Mouse (Mus musculus): Measurements from ENCODE around the gene Rfx8. TPM values are rescaled to one million over a fixed set of nuclear protein-coding genes. Genes with fewer than 3 reads are reported as not detected.
"Not testable (repeated sequence)": the region's sequence is repeated elsewhere in the genome, so short reads cannot be mapped to it uniquely, and the experiment has no call there.

Rfx8 gene
- polyA plus RNA-seq, 1 experiment from 2014 or later: 0.79 TPM

DNA sequence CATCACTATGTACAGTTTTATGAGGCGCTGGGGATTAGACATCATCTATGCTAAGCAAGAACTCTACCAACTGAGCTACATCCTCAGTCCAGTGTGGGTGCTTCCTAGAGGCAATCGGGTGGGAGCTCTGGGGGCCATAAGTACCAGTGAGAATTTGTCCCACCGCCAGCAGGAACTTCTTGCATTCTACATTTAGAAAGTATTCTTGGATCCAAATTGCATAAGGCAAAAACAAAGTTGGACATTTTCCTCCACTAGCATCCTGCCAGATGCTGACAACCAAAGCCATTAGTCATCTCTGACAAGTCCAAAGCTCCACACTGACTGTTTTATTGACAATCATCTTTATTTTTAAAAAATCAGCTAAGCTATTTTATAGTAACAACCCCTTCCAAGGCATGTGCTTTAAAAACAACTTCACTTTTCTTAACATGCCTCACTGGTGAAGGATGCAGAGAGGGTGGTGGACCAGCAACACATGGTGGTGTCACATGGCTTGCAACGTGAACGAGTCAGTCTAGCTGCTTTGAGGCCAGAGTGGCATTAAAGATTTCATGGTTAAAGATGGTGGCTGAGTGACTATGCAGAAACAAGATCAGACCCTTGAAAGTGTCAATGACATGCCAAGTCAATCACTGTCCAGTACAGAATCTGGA, 44.4 kb downstream of the Rfx8 start:
- Histone ChIP-seq H3K27me3 (ENCODE audit: low read depth, poor library complexity, severe bottlenecking) (no peaks in the 10 kb centered on the region), H3K9me3 (replicated peaks) (no peaks in the 10 kb centered on the region), H3K36me3 (no peaks in the 10 kb centered on the region), H3K4me1 (0 out of 2 replicates have a peak, but pooled peaks cover 4% of the 10 kb centered on the region), H3K27ac (no peak overlapping the region), H3K4me3 (no peak overlapping the region)
- DNase-seq (ENCODE audit: low spot score): no peak
- 89% methylated on average over 5 of the region's 5 CpGs for WGBS

DNA sequence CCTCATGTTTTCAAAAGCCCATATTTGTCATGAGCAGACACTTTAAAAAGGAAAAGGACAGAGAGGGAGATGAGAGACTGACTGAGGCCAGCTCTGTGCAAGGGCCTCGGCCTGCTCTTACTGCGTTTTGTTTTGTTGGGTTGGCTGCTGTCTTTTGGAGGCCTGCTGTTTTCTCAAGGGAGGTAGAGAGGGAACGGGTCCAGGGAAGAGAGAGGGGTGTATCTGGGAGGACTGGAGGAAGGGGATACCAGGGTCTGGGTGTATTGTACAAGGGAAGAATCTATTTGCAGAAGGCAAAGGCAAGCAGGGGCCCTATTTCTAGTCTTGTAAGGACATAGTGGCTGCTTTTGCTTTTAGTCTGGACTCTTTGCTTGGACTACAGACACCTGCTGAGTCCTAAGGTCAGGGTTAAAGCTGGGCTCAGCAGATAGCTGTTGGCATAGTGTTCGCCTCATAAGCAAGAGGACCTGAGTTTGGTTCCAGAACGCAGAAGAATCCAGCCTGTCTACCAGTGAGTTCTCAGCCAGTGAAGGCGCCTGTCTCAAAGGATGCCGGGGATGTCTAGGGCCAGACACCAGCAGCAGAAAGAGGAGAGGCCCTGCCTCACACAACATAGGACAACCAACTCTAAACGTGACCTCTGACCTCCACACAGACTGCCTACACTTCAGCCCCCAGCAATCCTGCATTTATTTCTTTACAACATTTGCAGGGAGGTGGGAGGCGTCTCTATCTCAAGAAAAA, 48.3 kb downstream of the Rfx8 start:
- no peaks in the 10 kb centered on the region for H3K4me1 ChIP-seq
- H3K36me3 ChIP-seq: no peaks in the 10 kb centered on the region
- 82% methylated on average over 9 of the region's 9 CpGs for WGBS
- H3K4me3 ChIP-seq: no peak overlapping the region
- H3K27me3 ChIP-seq (ENCODE audit: low read depth, poor library complexity, severe bottlenecking): no peaks in the 10 kb centered on the region
- H3K27ac ChIP-seq: no peak overlapping the region
- no peaks in the 10 kb centered on the region for H3K9me3 ChIP-seq (replicated peaks)
- no peak for DNase-seq (ENCODE audit: low spot score)

DNA sequence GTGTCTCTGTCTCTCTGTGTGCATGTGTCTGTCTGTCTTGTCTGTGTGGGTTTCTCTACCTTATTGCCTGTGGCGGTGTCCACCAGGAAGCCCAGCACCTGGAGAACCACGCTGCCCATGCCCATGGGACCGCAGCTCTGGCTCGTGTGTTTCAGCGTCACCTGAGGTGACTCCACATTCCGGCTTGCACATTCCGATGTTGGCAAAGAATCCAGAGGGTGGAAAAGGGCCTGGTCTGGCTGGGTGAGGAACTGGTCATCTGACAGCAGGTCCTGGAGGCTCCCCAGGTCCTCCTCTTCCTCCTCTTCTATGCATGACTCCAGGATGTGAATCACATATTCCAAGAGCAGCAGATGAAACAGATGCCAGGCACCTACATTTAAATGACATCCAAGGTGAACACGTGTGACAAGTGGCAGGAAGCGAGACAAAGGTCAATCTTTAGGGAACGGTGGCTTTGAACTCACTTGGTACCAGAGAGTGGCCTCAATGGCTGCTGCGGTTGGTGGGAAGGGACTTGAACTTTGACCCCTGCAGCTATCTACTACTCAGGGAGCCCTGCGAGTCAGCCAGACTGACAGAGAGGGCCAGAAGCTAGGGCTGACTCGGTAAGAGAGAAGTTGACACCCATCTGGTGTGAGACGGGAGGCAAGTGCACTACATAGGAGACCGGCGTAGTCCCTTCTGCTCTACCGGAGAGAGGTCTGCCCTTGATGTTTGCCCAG, 50.4 kb downstream of the Rfx8 start:
- Histone ChIP-seq H3K4me3 (no peak overlapping the region), H3K27ac (no peak overlapping the region), H3K4me1 (peaks cover 8% of the 10 kb centered on the region), H3K9me3 (replicated peaks) (no peaks in the 10 kb centered on the region), H3K27me3 (ENCODE audit: low read depth, poor library complexity, severe bottlenecking) (no peaks in the 10 kb centered on the region), H3K36me3 (no peaks in the 10 kb centered on the region)
- DNase-seq (ENCODE audit: low spot score): no peak
- WGBS: 89% methylated on average over 17 of the region's 17 CpGs

DNA sequence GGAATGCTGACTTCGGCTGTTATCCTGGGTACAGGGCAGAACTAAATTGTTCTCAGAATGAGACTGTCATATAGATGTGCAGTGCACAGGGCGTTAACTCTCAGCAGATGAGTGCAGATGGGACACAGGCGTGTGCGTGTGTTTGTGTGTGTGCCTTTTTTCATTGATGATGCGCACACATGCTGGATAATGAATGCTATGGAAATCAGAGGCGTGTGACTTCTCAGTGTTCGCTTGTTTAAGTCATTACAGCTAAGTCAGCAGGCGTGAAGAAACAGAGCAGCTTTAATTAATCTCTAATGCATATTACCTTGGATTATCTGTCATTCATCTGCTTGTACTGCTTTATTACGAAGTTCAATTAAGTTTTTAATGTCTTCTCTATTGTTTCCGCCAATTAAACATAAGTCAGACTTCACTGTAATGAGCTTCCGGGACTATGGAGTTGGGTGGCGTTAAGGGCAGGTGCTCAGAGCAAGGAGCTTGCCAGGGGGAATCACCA, 54.0 kb downstream of the Rfx8 start:
- Histone ChIP-seq H3K27me3 (ENCODE audit: low read depth, poor library complexity, severe bottlenecking) (no peaks in the 10 kb centered on the region), H3K4me1 (peaks cover 8% of the 10 kb centered on the region), H3K27ac (no peak overlapping the region), H3K36me3 (no peaks in the 10 kb centered on the region), H3K4me3 (no peak overlapping the region), H3K9me3 (replicated peaks) (no peaks in the 10 kb centered on the region)
- WGBS: 90% methylated on average over 12 of the region's 12 CpGs
- DNase-seq (ENCODE audit: low spot score): no peak

DNA sequence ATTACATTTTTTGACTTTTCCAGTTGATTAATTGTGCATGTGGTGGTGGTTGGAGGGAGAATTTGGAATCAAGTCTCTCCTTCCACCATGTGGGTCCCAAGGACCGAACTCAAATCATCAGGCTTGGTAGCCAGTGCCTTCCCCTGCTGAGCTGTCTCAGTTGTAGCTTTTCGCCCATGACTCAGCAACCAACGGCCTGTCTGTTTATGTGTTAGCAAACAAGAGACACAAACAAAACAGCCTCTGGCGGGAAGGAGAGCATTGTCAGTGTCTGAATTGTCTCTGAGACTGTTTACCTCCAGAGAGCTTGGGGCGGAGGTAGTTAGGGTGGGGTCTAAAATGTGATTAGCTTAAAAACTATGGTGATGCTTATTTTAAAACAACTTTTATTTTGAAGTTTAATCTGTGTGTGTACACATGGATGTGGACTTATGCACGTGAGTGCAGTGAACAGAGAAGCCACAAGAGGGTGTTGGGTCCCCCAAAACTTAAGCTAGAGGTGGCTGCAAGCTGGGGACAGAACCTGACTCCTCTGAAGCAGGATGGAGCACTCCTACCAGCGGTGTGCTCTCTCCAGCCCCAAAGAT, 56.7 kb downstream of the Rfx8 start:
- DNase-seq (ENCODE audit: low spot score): no peak
- Histone ChIP-seq H3K27me3 (ENCODE audit: low read depth, poor library complexity, severe bottlenecking) (no peaks in the 10 kb centered on the region), H3K4me3 (no peak overlapping the region), H3K4me1 (peaks cover 8% of the 10 kb centered on the region), H3K9me3 (replicated peaks) (no peaks in the 10 kb centered on the region), H3K27ac (no peak overlapping the region), H3K36me3 (no peaks in the 10 kb centered on the region)
- WGBS: 85% methylated on average over 7 of the region's 7 CpGs

DNA sequence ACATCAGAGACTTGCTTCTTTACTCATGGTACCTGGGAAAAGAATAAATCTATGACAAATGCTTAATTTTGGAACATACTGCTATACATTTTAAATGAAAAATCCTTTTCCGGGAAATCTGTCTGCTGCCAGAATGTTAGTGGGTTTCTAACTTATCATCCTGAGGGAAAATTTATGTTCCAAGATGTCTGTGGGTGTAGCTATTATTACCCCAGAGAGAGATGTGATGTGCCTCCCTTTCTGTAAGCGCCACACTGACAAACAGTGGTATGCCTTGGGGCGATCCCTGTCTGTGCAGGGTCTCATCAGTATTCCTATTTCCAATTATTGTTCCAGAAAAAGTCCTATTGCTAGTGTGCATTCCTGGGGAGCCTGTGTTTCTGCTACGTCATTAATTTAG, 57.7 kb downstream of the Rfx8 start:
- no peak for DNase-seq (ENCODE audit: low spot score)
- peaks cover 8% of the 10 kb centered on the region for H3K4me1 ChIP-seq
- no peaks in the 10 kb centered on the region for H3K27me3 ChIP-seq (ENCODE audit: low read depth, poor library complexity, severe bottlenecking)
- no peak overlapping the region for H3K27ac ChIP-seq
- WGBS: 90% methylated on average over 4 of the region's 4 CpGs
- H3K9me3 ChIP-seq (replicated peaks): no peaks in the 10 kb centered on the region
- H3K36me3 ChIP-seq: no peaks in the 10 kb centered on the region
- H3K4me3 ChIP-seq: no peak overlapping the region

DNA sequence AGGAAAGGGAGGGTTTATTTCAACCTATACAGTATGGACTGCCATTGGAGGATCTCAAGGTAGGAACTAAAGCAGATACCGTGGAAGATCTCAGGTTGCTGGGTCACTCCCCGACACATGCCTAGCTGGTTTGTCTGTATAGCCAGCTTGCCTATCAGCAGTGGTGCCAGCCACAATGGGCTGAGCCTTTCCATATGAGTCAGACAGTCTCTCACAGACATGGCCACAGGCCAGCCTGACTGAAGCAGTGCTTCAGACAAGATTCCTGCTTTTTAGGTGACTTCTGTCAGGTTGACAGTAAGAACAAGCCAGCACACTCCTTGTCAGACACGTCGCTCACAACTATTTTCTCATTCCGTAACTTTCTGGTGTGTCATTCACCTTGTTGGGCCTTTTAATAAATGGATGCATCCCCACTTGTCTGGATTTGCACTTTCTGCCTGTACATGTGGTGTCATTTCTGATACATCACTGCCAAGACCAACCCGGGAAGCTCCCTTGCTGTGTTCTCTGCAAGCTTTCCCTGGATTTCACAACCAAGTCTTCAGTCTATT, 63.7 kb downstream of the Rfx8 start:
- Histone ChIP-seq H3K27ac (no peak overlapping the region), H3K27me3 (ENCODE audit: low read depth, poor library complexity, severe bottlenecking) (peaks cover 13% of the 10 kb centered on the region), H3K4me1 (no peaks in the 10 kb centered on the region), H3K36me3 (no peaks in the 10 kb centered on the region), H3K4me3 (no peak overlapping the region), H3K9me3 (replicated peaks) (no peaks in the 10 kb centered on the region)
- 81% methylated on average over 6 of the region's 6 CpGs for WGBS
- no peak for DNase-seq (ENCODE audit: low spot score)

DNA sequence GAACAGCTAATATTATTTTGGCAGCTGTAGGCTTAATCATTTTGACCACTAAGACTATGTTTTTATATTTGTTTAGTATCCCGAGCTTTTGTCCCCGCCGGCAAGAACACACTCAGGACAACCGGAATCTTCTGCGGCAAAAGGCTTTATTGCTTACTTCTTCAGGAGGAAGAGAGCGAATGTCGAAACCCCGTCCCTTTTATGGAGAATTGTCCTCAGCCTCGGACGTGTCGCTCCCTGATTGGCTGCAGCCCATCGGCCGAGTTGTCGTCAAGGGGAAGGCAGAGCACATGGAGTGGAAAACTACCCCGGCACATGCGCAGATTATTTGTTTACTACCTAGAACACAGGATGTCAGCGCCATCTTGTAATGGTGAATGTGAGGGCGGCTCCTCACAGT, 65.9 kb downstream of the Rfx8 start:
- WGBS: 94% methylated on average over 18 of the region's 18 CpGs
- H3K4me1 ChIP-seq: peaks cover 13% of the 10 kb centered on the region
- not testable (repeated sequence) for H3K27ac ChIP-seq

DNA sequence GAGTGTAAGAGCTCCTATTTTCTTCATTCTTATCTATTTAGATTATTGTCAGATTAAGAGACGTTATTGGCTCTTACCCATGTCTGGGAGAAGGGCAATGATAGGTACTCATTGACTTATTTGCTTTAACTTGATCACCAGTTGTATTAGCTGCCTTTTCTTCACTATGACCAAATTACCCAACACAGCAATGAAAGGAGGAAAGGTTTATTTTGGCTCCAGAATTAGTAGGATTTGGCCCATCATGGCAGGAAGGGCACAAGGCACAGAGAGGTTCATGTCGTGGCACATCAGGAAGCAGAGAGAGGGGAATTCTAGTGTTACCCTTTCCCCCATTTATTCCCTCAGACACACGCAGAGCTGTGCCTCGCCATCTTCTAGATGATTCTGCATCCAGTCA, 67.8 kb downstream of the Rfx8 start:
- Histone ChIP-seq H3K36me3 (no peaks in the 10 kb centered on the region), H3K27me3 (ENCODE audit: low read depth, poor library complexity, severe bottlenecking) (peaks cover 53% of the 10 kb centered on the region), H3K4me3 (no peak overlapping the region), H3K27ac (no peak overlapping the region), H3K9me3 (replicated peaks) (no peaks in the 10 kb centered on the region), H3K4me1 (peaks cover 14% of the 10 kb centered on the region)
- no peak for DNase-seq (ENCODE audit: low spot score)
- 89% methylated on average over 4 of the region's 4 CpGs for WGBS

More for the DNA sequence above, 65.9 kb downstream of the Rfx8 start:
- not testable (repeated sequence) for DNase-seq (ENCODE audit: low spot score); H3K4me3 ChIP-seq; H3K36me3 ChIP-seq; H3K9me3 ChIP-seq (replicated peaks)
- peaks cover 35% of the 10 kb centered on the region for H3K27me3 ChIP-seq (ENCODE audit: low read depth, poor library complexity, severe bottlenecking)

DNA sequence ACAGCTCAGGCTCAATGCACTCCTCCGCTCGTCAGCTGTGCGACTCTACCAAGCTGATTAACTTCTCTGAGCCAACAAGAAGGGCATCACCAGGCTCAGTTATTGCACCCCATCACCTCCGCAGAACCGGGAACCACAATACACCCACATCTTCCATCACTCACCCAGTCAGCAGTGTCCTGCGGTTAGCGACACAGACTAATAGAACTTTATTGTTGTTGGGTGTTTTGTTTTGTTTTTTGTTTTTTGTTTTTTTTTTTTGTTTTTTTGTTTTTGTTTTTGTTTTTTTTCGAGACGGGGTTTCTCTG, 69.6 kb downstream of the Rfx8 start, which contains the start of gene Creg2:
Gene Creg2 (minus strand): TSS at position 234 of the 308 bp plus-strand sequence.
- Histone ChIP-seq H3K4me3 (peak within 1 kb of the TSS; percentile 64), H3K4me1 (peaks cover 14% of the 10 kb centered on the region), H3K27ac (peak within 1 kb of the TSS; percentile 36; the same call in 1 of the 2 replicates), H3K36me3 (no peaks in the 10 kb centered on the region), H3K9me3 (replicated peaks) (no peaks in the 10 kb centered on the region), H3K27me3 (ENCODE audit: low read depth, poor library complexity, severe bottlenecking) (peaks cover 58% of the 10 kb centered on the region)
- DNase-seq (ENCODE audit: low spot score): no peak
- WGBS: 42% methylated on average over 9 of the region's 9 CpGs

DNA sequence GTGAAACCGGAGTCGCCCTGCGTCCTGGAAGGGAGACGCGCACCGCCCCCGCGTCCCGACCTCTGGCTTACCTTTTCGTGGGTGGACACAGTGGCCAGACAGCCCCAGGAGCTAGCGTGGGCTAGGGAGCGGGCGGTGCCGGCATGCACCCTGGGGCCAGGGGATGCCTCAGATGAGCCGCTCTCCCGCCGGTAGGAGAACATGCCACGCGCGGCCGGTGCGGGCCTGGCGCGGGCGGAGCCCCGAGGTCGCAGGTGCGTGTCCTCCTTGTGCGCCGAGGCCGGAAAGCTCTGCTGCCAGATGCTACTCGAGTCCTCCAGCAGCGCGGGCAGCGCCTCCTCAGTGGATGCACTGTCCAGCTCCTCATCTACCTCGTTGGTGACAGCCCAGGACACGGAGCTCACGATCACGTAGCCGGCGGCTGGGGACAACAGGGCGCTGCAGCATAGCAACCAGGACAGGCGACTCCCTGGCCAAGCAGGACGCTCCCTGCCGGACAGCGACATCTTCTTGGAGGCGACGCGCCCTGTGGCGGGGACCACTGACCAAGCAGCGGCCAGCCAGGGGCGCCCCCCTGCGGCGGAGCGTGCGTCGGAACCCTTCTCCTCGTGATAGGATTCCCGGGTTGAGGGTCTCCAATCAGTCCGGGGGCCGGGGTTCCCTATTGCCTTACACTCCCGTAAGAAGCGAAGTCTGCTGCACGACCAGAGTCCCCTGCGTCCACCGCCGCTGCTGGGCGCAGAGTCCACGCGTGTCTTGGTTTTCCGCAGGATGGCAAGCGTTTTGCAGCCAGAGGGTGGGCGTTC, 70.2 kb downstream of the Rfx8 start:
- 1% methylated on average over 73 of the region's 73 CpGs for WGBS
- Histone ChIP-seq H3K27ac (peak overlapping the region; percentile 36; the same call in 1 of the 2 replicates), H3K9me3 (replicated peaks) (no peaks in the 10 kb centered on the region), H3K4me3 (peak overlapping the region; percentile 64), H3K4me1 (peaks cover 14% of the 10 kb centered on the region), H3K36me3 (no peaks in the 10 kb centered on the region), H3K27me3 (ENCODE audit: low read depth, poor library complexity, severe bottlenecking) (peaks cover 58% of the 10 kb centered on the region)
- peak; percentile 83 for DNase-seq (ENCODE audit: low spot score)
